Mouse (Mus musculus): Measurements from ENCODE around the gene Tmem117. TPM values are rescaled to one million over a fixed set of nuclear protein-coding genes. Genes with fewer than 3 reads are reported as not detected.

The Tmem117 gene
- polyA plus RNA-seq, 1 experiment from 2014 or later = 16.1 TPM

DNA sequence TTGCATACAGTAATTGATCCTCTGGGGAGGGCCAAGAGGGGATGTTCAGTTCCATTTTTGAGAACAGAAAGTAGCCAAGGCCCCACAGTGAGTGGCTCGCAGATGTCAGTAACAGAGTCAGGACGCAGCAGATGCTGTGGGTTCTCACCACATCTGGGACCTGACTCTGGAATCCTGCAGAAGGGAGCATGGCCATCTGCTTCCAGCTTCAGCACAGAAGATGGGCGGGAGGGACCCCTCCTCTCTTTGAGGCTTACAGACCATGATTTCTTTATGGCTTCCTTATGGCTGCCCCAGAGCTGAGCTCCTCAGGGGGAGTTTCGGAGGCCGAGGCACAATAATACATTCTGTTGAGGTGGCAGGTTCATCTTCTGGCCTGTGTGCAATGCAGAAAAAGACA is 182.5 kb downstream of the Tmem117 start:
- H3K4me3 ChIP-seq (replicated peaks; ENCODE audit: low read length) = no peak overlapping the region
- ATAC-seq (ENCODE audit: low FRiP score) = no peak
- peaks cover 4% of the 10 kb centered on the region; the same call in 1 of the 2 replicates for H3K4me1 ChIP-seq (replicated peaks; ENCODE audit: control insufficient read depth, insufficient read depth, low read length)
- WGBS = 47% methylated on average over 5 of the region's 5 CpGs
- H3K9ac ChIP-seq = no peak overlapping the region
- H3K27ac ChIP-seq = peak overlapping the region; percentile 45; the same call in 1 of the 2 replicates
- no peak overlapping the region for H3K4me2 ChIP-seq (replicated peaks)
- H3K27me3 ChIP-seq (ENCODE audit: control insufficient read depth, insufficient read depth, low read length) = no peaks in the 10 kb centered on the region
- DNase-seq (ENCODE audit: low spot score) = peak; percentile 33
- no peaks in the 10 kb centered on the region for H3K36me3 ChIP-seq (replicated peaks; ENCODE audit: control insufficient read depth, insufficient read depth)
- H3K9me3 ChIP-seq (ENCODE audit: control insufficient read depth, low read length) = no peaks in the 10 kb centered on the region

DNA sequence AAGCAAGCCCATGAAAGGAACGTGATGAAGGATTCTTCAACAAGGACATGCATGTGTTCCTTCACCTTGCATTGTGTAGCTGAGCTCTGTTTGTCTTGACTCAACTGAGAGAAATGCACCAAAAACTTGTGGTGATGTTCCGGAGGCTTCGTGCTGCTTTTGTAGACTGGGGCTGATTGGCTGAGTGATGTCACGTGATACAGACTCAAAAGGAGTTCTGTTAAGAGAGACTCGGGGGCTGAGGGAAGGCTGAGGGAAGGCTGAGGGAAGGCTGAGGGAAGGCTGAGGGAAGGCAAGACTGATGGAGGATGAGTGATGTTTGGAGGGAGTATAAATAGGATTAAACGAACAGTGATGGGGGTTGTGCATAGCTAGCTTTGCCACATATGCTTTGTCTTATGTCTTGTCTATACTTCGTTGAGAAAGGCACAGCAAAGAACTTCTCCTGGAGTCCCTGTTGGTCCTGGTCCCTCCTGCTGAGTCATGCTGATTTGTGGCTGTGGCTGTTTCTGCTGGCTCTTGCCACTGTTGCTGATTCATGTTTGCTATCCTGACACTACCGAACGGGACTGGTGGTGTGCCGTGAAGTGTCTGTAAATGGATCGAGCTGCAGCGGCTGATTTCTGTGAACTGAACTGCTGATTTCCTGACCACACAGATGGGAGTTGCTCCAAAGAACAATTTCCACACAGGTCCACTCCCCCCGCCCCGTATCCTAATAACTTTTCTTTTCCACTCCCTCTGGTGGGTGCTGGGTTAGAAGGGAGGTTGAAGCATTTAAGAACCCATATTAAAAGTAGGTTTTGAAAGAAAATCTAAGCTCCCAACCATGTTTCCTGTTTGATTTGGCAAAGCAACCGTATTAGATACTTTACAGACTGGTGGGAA is 185.4 kb downstream of the Tmem117 start:
- DNase-seq (ENCODE audit: low spot score) (no peak), ATAC-seq (ENCODE audit: low FRiP score) (no peak)
- H3K9me3 ChIP-seq (ENCODE audit: control insufficient read depth, low read length) = no peaks in the 10 kb centered on the region
- no peak overlapping the region for H3K4me2 ChIP-seq (replicated peaks)
- no peaks in the 10 kb centered on the region for H3K27me3 ChIP-seq (ENCODE audit: control insufficient read depth, insufficient read depth, low read length)
- peaks cover 4% of the 10 kb centered on the region; the same call in 1 of the 2 replicates for H3K4me1 ChIP-seq (replicated peaks; ENCODE audit: control insufficient read depth, insufficient read depth, low read length)
- WGBS = 91% methylated on average over 15 of the region's 15 CpGs
- no peak overlapping the region for H3K9ac ChIP-seq
- no peak overlapping the region for H3K4me3 ChIP-seq (replicated peaks; ENCODE audit: low read length)
- no peak overlapping the region for H3K27ac ChIP-seq
- no peaks in the 10 kb centered on the region for H3K36me3 ChIP-seq (replicated peaks; ENCODE audit: control insufficient read depth, insufficient read depth)

DNA sequence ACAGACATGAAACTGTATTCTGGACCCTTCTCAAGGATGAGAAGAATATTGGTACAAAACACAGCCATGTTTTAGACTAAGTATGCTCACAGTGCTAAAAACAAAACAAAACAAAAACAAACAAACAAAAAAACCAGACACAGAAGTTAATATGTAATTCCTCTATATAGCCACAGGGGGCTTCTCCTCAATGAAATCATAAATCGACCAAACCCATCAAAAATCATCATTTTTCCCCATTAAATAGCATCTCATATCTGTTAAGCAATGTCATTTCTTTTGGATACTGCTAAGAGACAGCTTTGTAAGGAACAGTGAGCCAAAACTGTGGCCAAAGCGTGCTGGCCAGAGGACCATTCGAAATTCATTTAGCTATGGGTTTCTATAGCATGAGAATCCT is 206.6 kb downstream of the Tmem117 start:
- H3K36me3 ChIP-seq (replicated peaks; ENCODE audit: control insufficient read depth, insufficient read depth) = no peaks in the 10 kb centered on the region
- DNase-seq (ENCODE audit: low spot score) (no peak), ATAC-seq (ENCODE audit: low FRiP score) (no peak)
- no peaks in the 10 kb centered on the region for H3K27me3 ChIP-seq (ENCODE audit: control insufficient read depth, insufficient read depth, low read length)
- no peak overlapping the region for H3K4me3 ChIP-seq (replicated peaks; ENCODE audit: low read length)
- no peak overlapping the region for H3K9ac ChIP-seq
- WGBS = 91% methylated on average over 3 of the region's 3 CpGs
- no peaks in the 10 kb centered on the region for H3K9me3 ChIP-seq (ENCODE audit: control insufficient read depth, low read length)
- H3K4me2 ChIP-seq (replicated peaks) = no peak overlapping the region
- no peak overlapping the region for H3K27ac ChIP-seq
- no peaks in the 10 kb centered on the region for H3K4me1 ChIP-seq (replicated peaks; ENCODE audit: control insufficient read depth, insufficient read depth, low read length)

DNA sequence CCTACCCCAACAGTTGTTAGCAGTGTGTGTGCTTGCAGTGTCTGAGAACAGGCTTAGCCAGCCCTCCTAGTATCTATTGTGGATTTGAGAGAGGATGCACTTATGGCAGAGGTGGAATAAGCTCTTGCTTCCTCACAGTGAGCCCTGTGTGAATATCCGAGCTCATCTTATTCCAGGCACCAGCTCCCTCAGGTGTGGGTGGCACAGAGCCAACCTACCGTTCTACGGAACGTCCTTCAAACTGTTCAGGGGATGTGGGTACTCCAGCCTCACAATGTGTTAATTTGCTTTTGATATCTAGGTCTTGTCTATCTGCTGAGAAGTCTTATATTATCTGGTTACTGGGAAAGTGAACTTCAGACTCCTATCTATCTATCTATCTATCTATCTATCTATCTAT is 209.6 kb downstream of the Tmem117 start:
- Histone ChIP-seq H3K9me3 (ENCODE audit: control insufficient read depth, low read length) (no peaks in the 10 kb centered on the region), H3K4me3 (replicated peaks; ENCODE audit: low read length) (no peak overlapping the region), H3K27ac (no peak overlapping the region), H3K36me3 (replicated peaks; ENCODE audit: control insufficient read depth, insufficient read depth) (no peaks in the 10 kb centered on the region), H3K4me2 (replicated peaks) (no peak overlapping the region), H3K27me3 (ENCODE audit: control insufficient read depth, insufficient read depth, low read length) (no peaks in the 10 kb centered on the region), H3K4me1 (replicated peaks; ENCODE audit: control insufficient read depth, insufficient read depth, low read length) (no peaks in the 10 kb centered on the region), H3K9ac (no peak overlapping the region)
- ATAC-seq (ENCODE audit: low FRiP score) (no peak), DNase-seq (ENCODE audit: low spot score) (no peak)
- 72% methylated on average over 4 of the region's 4 CpGs for WGBS

DNA sequence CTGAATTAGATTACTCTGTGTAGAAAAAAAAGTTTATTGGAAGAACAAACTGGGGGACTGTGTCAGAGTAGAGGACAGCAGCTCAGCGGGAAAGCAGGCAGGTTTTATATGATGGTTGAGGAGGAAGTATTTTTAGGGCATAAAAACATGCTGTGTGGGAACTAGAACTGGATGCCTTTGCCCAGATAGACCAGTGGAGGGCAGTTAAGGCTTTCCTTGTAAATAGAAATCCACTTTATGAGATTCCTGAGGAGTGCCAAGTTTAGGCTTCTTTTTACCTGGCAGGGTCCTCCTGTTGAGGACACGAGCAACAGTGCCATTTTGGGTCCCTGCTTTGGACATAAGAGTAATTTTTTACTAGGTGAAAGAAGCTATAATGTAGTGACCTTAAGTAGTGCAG is 218.5 kb downstream of the Tmem117 start:
- Histone ChIP-seq H3K27ac (no peak overlapping the region), H3K4me3 (replicated peaks; ENCODE audit: low read length) (no peak overlapping the region), H3K9me3 (ENCODE audit: control insufficient read depth, low read length) (0 out of 2 replicates have a peak, but pooled peaks cover 3% of the 10 kb centered on the region), H3K4me1 (replicated peaks; ENCODE audit: control insufficient read depth, insufficient read depth, low read length) (no peaks in the 10 kb centered on the region), H3K36me3 (replicated peaks; ENCODE audit: control insufficient read depth, insufficient read depth) (no peaks in the 10 kb centered on the region), H3K4me2 (replicated peaks) (no peak overlapping the region), H3K27me3 (ENCODE audit: control insufficient read depth, insufficient read depth, low read length) (no peaks in the 10 kb centered on the region), H3K9ac (no peak overlapping the region)
- ATAC-seq (ENCODE audit: low FRiP score) (no peak), DNase-seq (ENCODE audit: low spot score) (no peak)
- WGBS = 82% methylated on average over 2 of the region's 2 CpGs

DNA sequence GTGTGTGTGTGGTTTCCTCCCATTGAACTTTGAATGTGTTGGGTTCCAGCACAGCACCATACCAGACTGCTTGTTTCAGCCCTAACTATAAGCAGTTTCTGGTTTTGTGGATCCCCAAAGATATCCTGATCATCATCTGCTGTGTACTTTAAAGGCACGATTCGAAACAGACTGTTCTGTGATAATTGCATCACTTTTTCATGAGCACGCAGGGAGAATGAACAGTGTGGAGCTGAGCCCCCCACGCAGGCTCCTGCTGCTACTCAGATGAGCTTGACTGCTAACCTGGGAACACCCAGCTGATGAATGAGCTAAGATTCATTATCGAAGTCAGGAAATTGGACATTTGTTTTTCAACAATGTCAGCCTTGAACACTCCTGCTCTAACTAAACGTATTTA is 230.6 kb downstream of the Tmem117 start:
- ATAC-seq (ENCODE audit: low FRiP score) (no peak), DNase-seq (ENCODE audit: low spot score) (no peak)
- Histone ChIP-seq H3K9me3 (ENCODE audit: control insufficient read depth, low read length) (no peaks in the 10 kb centered on the region), H3K36me3 (replicated peaks; ENCODE audit: control insufficient read depth, insufficient read depth) (no peaks in the 10 kb centered on the region), H3K27me3 (ENCODE audit: control insufficient read depth, insufficient read depth, low read length) (no peaks in the 10 kb centered on the region), H3K4me3 (replicated peaks; ENCODE audit: low read length) (no peak overlapping the region), H3K4me1 (replicated peaks; ENCODE audit: control insufficient read depth, insufficient read depth, low read length) (0 out of 2 replicates have a peak, but pooled peaks cover 8% of the 10 kb centered on the region), H3K27ac (no peak overlapping the region), H3K4me2 (replicated peaks) (no peak overlapping the region), H3K9ac (no peak overlapping the region)
- WGBS = 67% methylated on average over 6 of the region's 6 CpGs

DNA sequence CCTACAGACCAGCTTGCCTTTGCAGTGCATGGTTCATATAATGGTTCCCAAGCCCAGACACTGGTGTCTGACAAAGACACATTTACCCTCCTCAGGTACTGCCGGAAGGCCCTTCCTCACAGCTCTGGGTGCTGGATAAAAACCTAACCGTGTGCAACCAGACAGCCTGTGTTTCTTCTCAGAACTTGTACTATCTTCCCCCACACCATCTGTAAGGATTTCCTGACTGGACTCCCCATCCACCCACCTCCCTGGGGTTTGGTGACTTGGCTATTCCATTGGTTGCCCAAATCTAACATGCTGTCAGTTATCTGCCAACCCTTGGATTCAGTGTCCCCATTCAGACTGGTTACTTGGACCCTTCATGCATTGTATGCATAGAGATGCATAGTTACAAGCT is 232.1 kb downstream of the Tmem117 start:
- DNase-seq (ENCODE audit: low spot score) (no peak), ATAC-seq (ENCODE audit: low FRiP score) (no peak)
- no peaks in the 10 kb centered on the region for H3K9me3 ChIP-seq (ENCODE audit: control insufficient read depth, low read length)
- H3K4me3 ChIP-seq (replicated peaks; ENCODE audit: low read length) = no peak overlapping the region
- H3K27me3 ChIP-seq (ENCODE audit: control insufficient read depth, insufficient read depth, low read length) = no peaks in the 10 kb centered on the region
- no peaks in the 10 kb centered on the region for H3K36me3 ChIP-seq (replicated peaks; ENCODE audit: control insufficient read depth, insufficient read depth)
- no peak overlapping the region for H3K4me2 ChIP-seq (replicated peaks)
- no peak overlapping the region for H3K27ac ChIP-seq
- H3K4me1 ChIP-seq (replicated peaks; ENCODE audit: control insufficient read depth, insufficient read depth, low read length) = 0 out of 2 replicates have a peak, but pooled peaks cover 8% of the 10 kb centered on the region
- H3K9ac ChIP-seq = no peak overlapping the region
- WGBS = 98% methylated on average over 2 of the region's 2 CpGs

DNA sequence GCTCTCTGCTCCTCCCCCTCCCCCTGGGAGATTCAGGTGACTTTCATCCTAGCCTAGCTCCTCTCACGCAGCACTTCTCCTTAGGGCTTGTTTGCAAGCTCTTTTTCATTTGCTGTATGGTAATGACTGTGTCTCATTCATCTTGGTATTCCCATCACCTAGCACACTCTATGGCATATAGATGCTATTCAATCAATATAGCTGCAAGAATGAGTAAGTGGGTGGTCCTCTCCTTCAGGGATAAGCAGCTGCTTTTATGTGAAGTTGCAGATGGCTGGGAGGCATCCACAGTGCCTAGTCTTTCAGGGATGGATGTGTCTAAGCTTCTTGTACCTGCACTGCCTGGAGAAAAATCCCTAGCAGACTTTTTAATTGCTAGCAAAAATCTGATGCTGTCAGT is 235.1 kb downstream of the Tmem117 start:
- Histone ChIP-seq H3K4me2 (replicated peaks) (no peak overlapping the region), H3K27me3 (ENCODE audit: control insufficient read depth, insufficient read depth, low read length) (no peaks in the 10 kb centered on the region), H3K27ac (no peak overlapping the region), H3K4me1 (replicated peaks; ENCODE audit: control insufficient read depth, insufficient read depth, low read length) (0 out of 2 replicates have a peak, but pooled peaks cover 4% of the 10 kb centered on the region), H3K36me3 (replicated peaks; ENCODE audit: control insufficient read depth, insufficient read depth) (no peaks in the 10 kb centered on the region), H3K9me3 (ENCODE audit: control insufficient read depth, low read length) (no peaks in the 10 kb centered on the region), H3K9ac (no peak overlapping the region), H3K4me3 (replicated peaks; ENCODE audit: low read length) (no peak overlapping the region)
- ATAC-seq (ENCODE audit: low FRiP score) = no peak
- no peak for DNase-seq (ENCODE audit: low spot score)
- WGBS = 27% methylated on average over 1 of the region's 1 CpGs

DNA sequence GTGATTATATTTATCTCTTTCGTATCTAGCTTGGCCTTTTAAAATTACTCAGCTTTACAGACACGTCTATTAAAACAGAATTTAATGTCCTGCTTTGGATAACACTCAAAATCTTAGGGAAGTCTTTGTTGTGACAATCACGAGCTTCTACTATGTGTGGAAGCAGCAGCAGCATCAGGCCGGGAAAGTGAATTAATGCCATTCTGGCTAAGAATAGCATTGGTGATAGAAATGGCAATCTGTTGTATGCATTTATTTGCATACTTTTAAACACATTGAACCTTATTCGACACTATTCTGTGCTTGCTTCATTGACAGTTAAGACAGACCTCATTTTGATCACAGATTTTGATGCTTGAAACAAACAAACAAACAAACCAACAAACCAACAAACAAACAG is 239.3 kb downstream of the Tmem117 start:
- Histone ChIP-seq H3K9me3 (ENCODE audit: control insufficient read depth, low read length) (no peaks in the 10 kb centered on the region), H3K27ac (no peak overlapping the region), H3K4me2 (replicated peaks) (no peak overlapping the region), H3K4me1 (replicated peaks; ENCODE audit: control insufficient read depth, insufficient read depth, low read length) (0 out of 2 replicates have a peak, but pooled peaks cover 4% of the 10 kb centered on the region), H3K9ac (no peak overlapping the region), H3K36me3 (replicated peaks; ENCODE audit: control insufficient read depth, insufficient read depth) (no peaks in the 10 kb centered on the region), H3K27me3 (ENCODE audit: control insufficient read depth, insufficient read depth, low read length) (no peaks in the 10 kb centered on the region), H3K4me3 (replicated peaks; ENCODE audit: low read length) (no peak overlapping the region)
- 66% methylated on average over 5 of the region's 5 CpGs for WGBS
- ATAC-seq (ENCODE audit: low FRiP score) (no peak), DNase-seq (ENCODE audit: low spot score) (no peak)

Data from hindbrain, embryonic 14.5 days (tissue).